In genomic region chr6:53992386-53992785, GRCm38 (mm10) we compare ENCODE assay signal across 34 mouse cellular contexts. TPM values are rescaled to one million over a fixed set of nuclear protein-coding genes. Genes with fewer than 3 reads are reported as not detected.
DNase-seq lines count a peak whose midpoint lies in the region; ATAC-seq and TF ChIP-seq lines count a peak whose summit lies in the region.
"Had no signal": no experiment of that assay in that cellular context is flagged by ENCODE, and none has a peak within 500 bp of the region (broad histone marks: within the 10 kb centered on the region; RNA-seq: fewer than 3 reads in every experiment).

No protein-coding gene starts in this region.

- H3K4me3 ChIP-seq in hindbrain, postnatal 0 days (ENCODE audit: low read length), result no peak overlapping the region
- H3K4me3 ChIP-seq in hindbrain, embryonic 11.5 days (ENCODE audit: low read depth, low read length), result no peak overlapping the region
- H3K4me3 ChIP-seq: embryonic facial prominence, embryonic 15.5 days; forebrain, embryonic 12.5 days; heart, embryonic 10.5 days; heart, embryonic 15.5 days; hindbrain, embryonic 15.5 days; intestine, embryonic 15.5 days; limb, embryonic 13.5 days; neural tube, embryonic 13.5 days had no signal

- H3K27ac ChIP-seq in hindbrain, postnatal 0 days, result no peak overlapping the region
- no peak overlapping the region for H3K27ac ChIP-seq in hindbrain, embryonic 11.5 days (ENCODE audit: low read depth, low read length)
- H3K27ac ChIP-seq: embryonic facial prominence, embryonic 15.5 days; forebrain, embryonic 12.5 days; heart, embryonic 10.5 days; heart, embryonic 15.5 days; intestine, embryonic 15.5 days; limb, embryonic 13.5 days; neural tube, embryonic 13.5 days had no signal

- DNase-seq in cerebellum, postnatal 10 days, result peak; percentile 45 to 47
- no peak for DNase-seq in cerebellum, adult 9-11 months
- peak; percentile 33 for DNase-seq in hindbrain, postnatal 0 days (ENCODE audit: low spot score)
- DNase-seq in hindbrain, embryonic 11.5 days (ENCODE audit: low spot score), result no peak
- DNase-seq in MN1 (ENCODE audit: low spot score), result peak; percentile 9
- DNase-seq in brain, embryonic 14.5 days (ENCODE audit: low read depth), result peak; percentile 28
- DNase-seq in kidney, postnatal 25 days, result no peak
- DNase-seq: adrenal gland, postnatal 25 days; gastrocnemius, postnatal 14 days; heart, postnatal 36 days; kidney, adult 2 months; kidney, postnatal 4 days; right cerebral cortex, postnatal 4 days; thymus, adult 2 months; thymus, postnatal 36 days had no signal

- ATAC-seq in hindbrain, postnatal 0 days, result no peak
- ATAC-seq in hindbrain, embryonic 11.5 days (ENCODE audit: low FRiP score), result no peak
- ATAC-seq: intestine, embryonic 15.5 days; lung, postnatal 0 days had no signal

- H3K9ac ChIP-seq in hindbrain, postnatal 0 days (replicated peaks; ENCODE audit: low read length), result no peak overlapping the region
- no peak overlapping the region for H3K9ac ChIP-seq in hindbrain, embryonic 11.5 days (ENCODE audit: low read depth, low read length)
- H3K9ac ChIP-seq: embryonic facial prominence, embryonic 15.5 days; forebrain, embryonic 12.5 days; heart, embryonic 15.5 days; hindbrain, embryonic 15.5 days; intestine, embryonic 15.5 days; limb, embryonic 13.5 days; neural tube, embryonic 13.5 days had no signal

- WGBS in hindbrain, postnatal 0 days, result 46% methylated on average over 3 of the region's 3 CpGs
- WGBS in hindbrain, embryonic 11.5 days, result 87% methylated on average over 3 of the region's 3 CpGs

- H3K4me1 ChIP-seq in hindbrain, postnatal 0 days (ENCODE audit: insufficient read depth, low read length), result no peaks in the 10 kb centered on the region
- H3K4me1 ChIP-seq in hindbrain, embryonic 11.5 days (replicated peaks; ENCODE audit: control insufficient read depth, insufficient read depth, low read length), result no peaks in the 10 kb centered on the region
- H3K4me1 ChIP-seq: heart, embryonic 15.5 days; intestine, embryonic 15.5 days had no signal

- H3K4me2 ChIP-seq in hindbrain, postnatal 0 days (ENCODE audit: low read depth, low read length), result no peak overlapping the region
- no peak overlapping the region for H3K4me2 ChIP-seq in hindbrain, embryonic 11.5 days (replicated peaks; ENCODE audit: low read depth, low read length)
- H3K4me2 ChIP-seq: embryonic facial prominence, embryonic 15.5 days; forebrain, embryonic 12.5 days; heart, embryonic 15.5 days; hindbrain, embryonic 15.5 days; intestine, embryonic 15.5 days; limb, embryonic 13.5 days; liver, embryonic 11.5 days; neural tube, embryonic 13.5 days had no signal

- H3K9me3 ChIP-seq in hindbrain, postnatal 0 days (ENCODE audit: low read length), result no peaks in the 10 kb centered on the region
- H3K9me3 ChIP-seq in hindbrain, embryonic 11.5 days (ENCODE audit: control insufficient read depth, low read length), result no peaks in the 10 kb centered on the region
- H3K9me3 ChIP-seq: embryonic facial prominence, embryonic 15.5 days; heart, embryonic 10.5 days; heart, embryonic 15.5 days; hindbrain, embryonic 15.5 days; intestine, embryonic 15.5 days had no signal

- no peak for TF ChIP-seq POLR2A in brain, embryonic 14.5 days (IDR thresholded peaks at IDR 0.05; ENCODE audit: borderline replicate concordance, extremely low read depth, insufficient read depth, insufficient read length, poor library complexity, severe bottlenecking)

- no peaks in the 10 kb centered on the region for H3K36me3 ChIP-seq in hindbrain, postnatal 0 days (ENCODE audit: insufficient read depth, low read length)
- no peaks in the 10 kb centered on the region for H3K36me3 ChIP-seq in hindbrain, embryonic 11.5 days (ENCODE audit: control insufficient read depth, insufficient read depth, low read length)
- H3K36me3 ChIP-seq: embryonic facial prominence, embryonic 15.5 days; forebrain, embryonic 12.5 days; heart, embryonic 10.5 days; heart, embryonic 15.5 days; hindbrain, embryonic 15.5 days; intestine, embryonic 15.5 days; limb, embryonic 13.5 days; neural tube, embryonic 13.5 days had no signal

- H3K27me3 ChIP-seq in hindbrain, postnatal 0 days (ENCODE audit: insufficient read depth, low read length), result no peaks in the 10 kb centered on the region
- H3K27me3 ChIP-seq in hindbrain, embryonic 11.5 days (ENCODE audit: control insufficient read depth, insufficient read depth, low read length), result no peaks in the 10 kb centered on the region
- H3K27me3 ChIP-seq: embryonic facial prominence, embryonic 15.5 days; forebrain, embryonic 12.5 days; heart, embryonic 15.5 days; hindbrain, embryonic 15.5 days; intestine, embryonic 15.5 days; limb, embryonic 13.5 days; neural tube, embryonic 13.5 days had no signal

- TF ChIP-seq CTCF in hindbrain, postnatal 0 days (IDR thresholded peaks at IDR 0.05; ENCODE audit: low read depth), result no peak
- no peak for TF ChIP-seq CTCF in brain, embryonic 14.5 days (IDR thresholded peaks at IDR 0.05; ENCODE audit: borderline replicate concordance, extremely low read depth, insufficient read depth, insufficient read length)

RNA-seq across cellular contexts. Expression of gene Cpvl, which starts 13.9 kb away (rescaled TPM):
- total RNA-seq in hindbrain, postnatal 0 days (2014; rRNA removed), result not detected in 2 replicates
- polyA plus RNA-seq in hindbrain, postnatal 0 days (2015; fragmentation: Nextera tagmentation; extraction: Ambion mirVana), result 0.15 and 0.19 TPM in 2 replicates
- polyA plus RNA-seq in hindbrain, embryonic 11.5 days (2014; fragmentation: Nextera tagmentation; extraction: Ambion mirVana), result 0.11 and 0.13 TPM in 2 replicates
- polyA plus RNA-seq in brain, embryonic 14.5 days (2012; rRNA removed), result 0.08 TPM in 1 of 2 replicates, not detected in the other
- total RNA-seq: adrenal gland, adult 18-20 months; adrenal gland, postnatal 25 days; gastrocnemius, postnatal 14 days; granulocyte monocyte progenitor cell, adult 5-6 weeks; heart, postnatal 36 days; layer of hippocampus, adult 8-10 months; left cerebral cortex, adult 8-10 months; left cerebral cortex, postnatal 36 days; MEL had no signal
- polyA plus RNA-seq: cortical plate, adult 2 months; embryonic facial prominence, embryonic 15.5 days; forebrain, embryonic 12.5 days; heart, embryonic 10.5 days; heart, embryonic 15.5 days; hindbrain, embryonic 15.5 days; liver, embryonic 11.5 days; liver, embryonic 16.5 days; neural tube, embryonic 13.5 days; spleen, adult 2 months; thymus, adult 2 months had no signal

RNA-seq across cellular contexts. Expression of gene Chn2, which starts 47.0 kb away (rescaled TPM):
- total RNA-seq in hindbrain, postnatal 0 days (2014; rRNA removed), result 35.4 and 43.8 TPM in 2 replicates
- 19.8 and 21.2 TPM in 2 replicates for polyA plus RNA-seq in hindbrain, postnatal 0 days (2015; fragmentation: Nextera tagmentation; extraction: Ambion mirVana)
- 14.4 and 19.6 TPM in 2 replicates for polyA plus RNA-seq in hindbrain, embryonic 11.5 days (2014; fragmentation: Nextera tagmentation; extraction: Ambion mirVana)
- polyA plus RNA-seq in brain, embryonic 14.5 days (2012; rRNA removed), result 36.0 and 38.2 TPM in 2 replicates
- total RNA-seq: MEL had no signal

Comparison
In these comparisons a context has a peak if more than half of its experiments do, and no peak if none do; other contexts are left out.
1. DNase-seq: peak in cerebellum, postnatal 10 days (2 of 2), hindbrain, postnatal 0 days (single experiment), MN1 (single experiment) and brain, embryonic 14.5 days (single experiment); none in cerebellum, adult 9-11 months (single experiment), hindbrain, embryonic 11.5 days (single experiment) and kidney, postnatal 25 days (0 of 2).